Mouse (Mus musculus) neural tube, embryonic 15.5 days (tissue): ENCODE results near the gene Ctnna3. TPM values are rescaled to one million over a fixed set of nuclear protein-coding genes. Genes with fewer than 3 reads are reported as not detected.

ENCODE experiments used
- ATAC-seq: fragments of 200-750 bp; cut with Nextera tagmentation; 2 replicates; pipeline ENCODE4 v1.8.0; 2017; ENCODE audit warnings: mild to moderate bottlenecking, moderate TSS enrichment, moderate library complexity; ENCODE audit not compliant: low FRiP score
- H3K27ac ChIP-seq: fragments of 300-500 bp; sonication (generic); replicated peaks from 2 replicates; pipeline ENCODE4 v1.5.1; 2015; ENCODE audit warnings: mild to moderate bottlenecking, inconsistent platforms
- H3K27me3 ChIP-seq: fragments of 300-500 bp; sonication (generic); replicated peaks from 2 replicates; pipeline ENCODE4 v1.6.1; 2015; ENCODE audit warnings: inconsistent platforms
- H3K36me3 ChIP-seq: fragments of 300-500 bp; sonication (generic); 2 replicates; pipeline ENCODE4 v1.6.1; 2015; ENCODE audit warnings: inconsistent platforms
- H3K4me1 ChIP-seq: fragments of 300-500 bp; sonication (generic); 2 replicates; pipeline ENCODE4 v1.6.1; 2015; ENCODE audit warnings: inconsistent platforms
- H3K4me2 ChIP-seq: fragments of 300-500 bp; sonication (generic); 2 replicates; pipeline ENCODE4 v1.6.1; 2015; ENCODE audit warnings: inconsistent platforms, mild to moderate bottlenecking, moderate library complexity
- H3K4me3 ChIP-seq: fragments of 300-500 bp; sonication (generic); replicated peaks from 2 replicates; pipeline ENCODE4 v1.5.1; 2015; ENCODE audit warnings: mild to moderate bottlenecking, inconsistent platforms
- H3K9ac ChIP-seq: fragments of 300-500 bp; sonication (generic); replicated peaks from 2 replicates; pipeline ENCODE4 v1.6.1; 2015; ENCODE audit warnings: mild to moderate bottlenecking, inconsistent platforms
- H3K9me3 ChIP-seq: fragments of 300-500 bp; sonication (generic); replicated peaks from 2 replicates; pipeline ENCODE4 v1.6.1; 2016; ENCODE audit warnings: inconsistent platforms
- WGBS: fragments of 180-500 bp; shearing (Covaris S2); methylation state at CpG from one replicate; pipeline ENCODE4 v1.1.7; 2015; ENCODE audit warnings: mixed read lengths; 5-methylcytosine and 5-hydroxymethylcytosine counted together
- polyA plus RNA-seq: library from polyadenylated mRNA; unstranded; fragments of >200 nt; fragmentation: Nextera tagmentation; extraction: Ambion mirVana; gene quantifications from 2 replicates; pipeline ENCODE4 v1.2.1, GENCODE M21; 2015

The Ctnna3 gene
- polyA plus RNA-seq, 1 experiment from 2014 or later: 9.5 TPM

DNA sequence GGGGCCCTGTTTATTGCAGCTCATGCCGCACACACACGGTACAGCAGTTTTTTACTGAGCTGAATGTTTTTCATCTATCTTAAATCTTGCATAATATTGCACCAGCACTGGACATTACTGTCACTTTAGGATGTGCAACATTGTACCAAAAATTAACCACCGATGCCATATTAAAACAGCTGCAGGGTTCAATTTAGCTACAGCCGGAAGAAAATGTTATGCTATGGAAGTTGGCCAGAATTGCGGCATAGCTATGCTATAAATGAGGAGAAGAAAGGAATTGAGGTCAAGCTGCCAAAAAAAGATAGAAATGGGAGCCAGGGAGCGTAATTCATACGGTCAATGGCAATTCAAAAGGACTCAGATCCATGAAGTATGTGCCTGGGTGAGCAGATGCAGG, 611.3 kb downstream of the Ctnna3 start:
- Histone ChIP-seq H3K9me3 (no peaks in the 10 kb centered on the region), H3K4me3 (no peak overlapping the region), H3K4me2 (no peak overlapping the region), H3K9ac (no peak overlapping the region), H3K27me3 (no peaks in the 10 kb centered on the region), H3K27ac (no peak overlapping the region), H3K4me1 (peaks cover 13% of the 10 kb centered on the region), H3K36me3 (no peaks in the 10 kb centered on the region)
- no peak for ATAC-seq
- WGBS: 74% methylated on average over 7 of the region's 7 CpGs

DNA sequence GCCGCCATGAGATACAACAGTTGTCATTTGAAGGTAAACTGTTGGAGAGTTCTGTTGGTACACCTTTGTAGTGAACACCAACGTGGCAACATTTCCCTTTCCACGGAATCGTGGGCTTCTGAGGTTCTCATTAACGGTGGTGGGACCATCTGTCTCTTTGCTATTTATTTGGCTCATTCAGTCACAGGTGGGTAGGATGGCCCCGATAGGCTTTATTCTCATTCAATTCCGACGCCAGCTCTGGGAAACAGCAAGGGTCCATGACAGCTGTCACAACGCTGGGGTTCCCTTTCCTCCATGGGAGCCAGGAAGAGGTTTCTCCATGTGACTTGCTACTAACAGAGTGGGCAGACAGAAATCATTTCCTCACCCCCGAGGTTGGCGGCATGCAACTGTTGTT, 612.0 kb downstream of the Ctnna3 start:
- Histone ChIP-seq H3K36me3 (no peaks in the 10 kb centered on the region), H3K27ac (no peak overlapping the region)
- no peak; the same call in 1 of the 2 replicates for ATAC-seq

DNA sequence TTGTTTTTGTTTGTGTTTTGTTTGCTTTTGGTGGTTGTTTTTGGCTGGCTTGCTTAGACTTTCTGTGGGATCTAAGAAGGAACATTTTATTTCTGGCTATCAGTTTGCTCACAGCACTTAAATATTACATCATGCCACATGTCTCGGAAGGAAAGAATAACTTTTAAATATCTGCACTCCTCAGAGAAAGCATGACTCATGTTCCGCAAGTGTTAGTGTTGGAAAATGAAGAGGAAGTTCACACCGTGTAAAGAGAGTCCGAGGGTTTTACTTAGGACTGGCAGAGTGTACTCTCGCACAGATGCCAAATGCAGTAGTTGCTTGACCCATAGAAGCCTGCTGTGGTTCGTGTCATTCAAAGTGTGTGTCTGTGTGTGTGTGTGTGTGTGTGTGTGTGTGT, 619.3 kb downstream of the Ctnna3 start:
- no peak for ATAC-seq
- WGBS: 84% methylated on average over 6 of the region's 6 CpGs
- Histone ChIP-seq H3K36me3 (no peaks in the 10 kb centered on the region), H3K27ac (no peak overlapping the region), H3K9ac (no peak overlapping the region), H3K4me1 (peaks cover 4% of the 10 kb centered on the region; the same call in 1 of the 2 replicates), H3K4me3 (no peak overlapping the region), H3K4me2 (no peak overlapping the region), H3K9me3 (no peaks in the 10 kb centered on the region), H3K27me3 (no peaks in the 10 kb centered on the region)

More for the DNA sequence above, 612.0 kb downstream of the Ctnna3 start:
- Histone ChIP-seq H3K9me3 (no peaks in the 10 kb centered on the region), H3K4me2 (no peak overlapping the region), H3K4me3 (no peak overlapping the region), H3K4me1 (peaks cover 13% of the 10 kb centered on the region), H3K27me3 (no peaks in the 10 kb centered on the region), H3K9ac (no peak overlapping the region)
- WGBS: 67% methylated on average over 11 of the region's 11 CpGs

DNA sequence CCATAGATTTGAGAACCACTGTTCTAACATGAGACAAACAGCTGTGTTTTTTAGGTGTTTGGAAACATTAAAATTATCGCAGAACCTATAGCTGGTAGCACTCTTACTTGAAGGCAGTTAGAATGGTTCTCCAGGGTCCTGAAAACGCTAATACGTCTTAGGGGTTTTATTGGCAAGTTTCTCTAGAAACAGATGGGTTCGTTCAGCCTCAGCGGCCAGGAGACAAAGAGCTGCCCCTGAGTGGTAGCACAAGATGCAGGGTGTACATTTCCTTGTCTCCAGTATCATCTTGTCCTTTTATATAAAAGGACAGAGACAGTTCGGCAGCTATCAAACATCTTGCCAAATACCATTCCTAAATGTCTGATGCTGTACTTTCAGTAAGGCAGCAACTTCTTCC, 620.0 kb downstream of the Ctnna3 start:
- H3K9ac ChIP-seq: no peak overlapping the region
- H3K36me3 ChIP-seq: no peaks in the 10 kb centered on the region
- H3K9me3 ChIP-seq: no peaks in the 10 kb centered on the region
- H3K27me3 ChIP-seq: no peaks in the 10 kb centered on the region
- H3K4me2 ChIP-seq: no peak overlapping the region
- no peak for ATAC-seq
- WGBS: 42% methylated on average over 6 of the region's 6 CpGs
- H3K27ac ChIP-seq: no peak overlapping the region
- no peak overlapping the region for H3K4me3 ChIP-seq
- H3K4me1 ChIP-seq: peaks cover 4% of the 10 kb centered on the region; the same call in 1 of the 2 replicates

DNA sequence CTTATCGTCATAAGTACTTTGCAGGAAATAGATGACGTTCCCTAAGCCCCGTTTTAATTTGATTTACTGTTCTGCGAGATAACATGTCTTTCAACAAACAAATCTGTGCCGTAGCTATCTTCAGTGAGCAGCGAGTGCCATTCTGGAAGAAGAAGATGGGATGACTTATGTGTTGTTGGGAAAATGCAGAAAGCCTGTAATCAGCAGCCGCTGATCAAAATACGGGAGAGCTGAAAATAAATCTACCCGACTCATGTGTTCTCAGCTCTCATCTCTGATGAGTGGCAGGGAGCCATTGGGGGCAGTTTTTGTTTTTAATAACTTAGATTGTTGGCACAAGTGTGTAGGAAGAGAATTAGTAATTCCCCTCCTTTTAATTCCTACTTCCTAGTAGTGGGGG, 633.8 kb downstream of the Ctnna3 start:
- H3K4me2 ChIP-seq: no peak overlapping the region
- no peak overlapping the region for H3K9ac ChIP-seq
- no peak for ATAC-seq
- no peak overlapping the region for H3K27ac ChIP-seq
- H3K4me3 ChIP-seq: no peak overlapping the region
- WGBS: 84% methylated on average over 9 of the region's 9 CpGs
- H3K27me3 ChIP-seq: no peaks in the 10 kb centered on the region
- no peaks in the 10 kb centered on the region for H3K9me3 ChIP-seq
- no peaks in the 10 kb centered on the region for H3K4me1 ChIP-seq
- no peaks in the 10 kb centered on the region for H3K36me3 ChIP-seq

DNA sequence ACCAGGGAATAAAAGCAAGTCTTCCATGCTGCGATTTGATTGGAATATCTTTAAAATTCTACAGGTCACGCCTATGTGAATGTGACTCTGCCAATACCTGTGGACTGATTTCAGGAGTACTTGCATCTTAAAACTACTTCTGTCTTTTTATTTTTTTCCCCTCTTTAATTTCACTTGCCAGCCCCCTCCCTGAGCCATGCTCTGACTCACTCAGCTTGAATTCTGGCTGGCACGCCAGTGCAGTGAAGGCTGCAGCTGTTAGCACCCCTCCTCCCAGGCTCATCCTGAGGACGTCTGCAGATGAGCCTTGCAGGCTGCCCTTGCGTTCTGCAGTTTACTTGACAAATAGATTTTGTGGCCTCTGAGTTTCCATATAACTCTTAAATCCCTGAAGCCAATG, 646.0 kb downstream of the Ctnna3 start:
- H3K36me3 ChIP-seq: no peaks in the 10 kb centered on the region
- peaks cover 20% of the 10 kb centered on the region for H3K4me1 ChIP-seq
- H3K27ac ChIP-seq: peak overlapping the region; percentile 15; the same call in 1 of the 2 replicates
- H3K27me3 ChIP-seq: no peaks in the 10 kb centered on the region
- no peak overlapping the region for H3K4me3 ChIP-seq
- peak overlapping the region; percentile 28 for H3K4me2 ChIP-seq
- WGBS: 11% methylated on average over 5 of the region's 5 CpGs
- no peaks in the 10 kb centered on the region for H3K9me3 ChIP-seq
- peak; percentile 81; the same call in 1 of the 2 replicates for ATAC-seq
- no peak overlapping the region for H3K9ac ChIP-seq

DNA sequence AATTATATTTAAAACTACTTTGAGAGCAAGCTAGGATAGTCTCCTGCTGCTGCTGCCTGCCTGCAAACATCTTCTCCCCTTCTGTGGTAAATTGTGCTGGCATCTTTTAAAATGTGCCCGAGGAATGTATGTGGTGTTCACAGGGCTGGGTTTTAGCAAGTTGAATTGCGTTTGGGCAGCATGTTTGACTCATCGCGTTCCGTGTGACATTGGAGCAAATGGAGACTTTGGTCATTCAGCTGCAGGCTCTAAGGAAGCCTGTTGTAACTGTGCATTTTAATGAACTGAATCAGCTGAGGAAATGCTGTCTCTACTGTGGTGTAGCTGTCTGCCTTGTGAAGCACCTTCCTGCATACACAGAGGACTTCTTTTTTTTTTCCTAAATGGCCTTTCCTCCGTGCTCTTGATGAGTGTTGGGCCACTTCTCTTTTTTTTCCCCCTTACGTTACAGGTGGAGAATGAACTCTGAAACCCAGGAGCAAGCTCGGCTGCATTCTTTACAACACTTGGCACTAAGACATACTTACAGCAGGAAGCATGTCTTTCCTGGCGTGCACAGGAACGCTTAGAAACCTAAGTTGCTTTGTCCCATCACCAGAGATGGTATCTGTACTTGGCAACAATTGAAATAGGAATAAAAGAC, 646.6 kb downstream of the Ctnna3 start:
- H3K27ac ChIP-seq: peak overlapping the region; percentile 15; the same call in 1 of the 2 replicates
- ATAC-seq: no peak
- H3K27me3 ChIP-seq: no peaks in the 10 kb centered on the region
- H3K4me3 ChIP-seq: no peak overlapping the region
- H3K9me3 ChIP-seq: no peaks in the 10 kb centered on the region
- WGBS: 41% methylated on average over 10 of the region's 10 CpGs
- no peak overlapping the region for H3K9ac ChIP-seq
- H3K4me1 ChIP-seq: peaks cover 20% of the 10 kb centered on the region
- H3K4me2 ChIP-seq: peak overlapping the region; percentile 28
- H3K36me3 ChIP-seq: no peaks in the 10 kb centered on the region

DNA sequence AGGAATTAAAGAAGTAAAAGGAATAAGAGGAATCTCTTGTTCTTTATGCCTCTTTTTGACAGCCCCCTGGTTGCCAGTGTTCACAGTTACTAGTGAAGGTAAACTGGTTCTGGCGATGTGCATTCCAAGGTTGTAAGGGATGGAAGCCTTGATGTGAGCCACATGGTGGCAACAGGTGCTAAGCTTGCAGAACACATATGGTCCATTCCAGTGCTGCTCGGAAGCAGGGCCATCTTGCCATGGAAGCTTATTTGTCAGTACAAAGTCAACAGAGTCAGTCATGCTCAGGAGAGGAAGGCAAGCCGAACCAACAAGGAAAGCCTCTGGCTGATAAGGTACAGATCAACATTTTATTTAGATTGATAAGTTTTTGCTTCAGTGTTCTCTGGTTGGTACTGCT, 652.4 kb downstream of the Ctnna3 start:
- Histone ChIP-seq H3K4me3 (no peak overlapping the region), H3K27ac (no peak overlapping the region), H3K9ac (no peak overlapping the region), H3K27me3 (no peaks in the 10 kb centered on the region), H3K4me2 (no peak overlapping the region), H3K9me3 (no peaks in the 10 kb centered on the region), H3K4me1 (peaks cover 28% of the 10 kb centered on the region), H3K36me3 (no peaks in the 10 kb centered on the region)
- 84% methylated on average over 3 of the region's 3 CpGs for WGBS
- ATAC-seq: no peak

DNA sequence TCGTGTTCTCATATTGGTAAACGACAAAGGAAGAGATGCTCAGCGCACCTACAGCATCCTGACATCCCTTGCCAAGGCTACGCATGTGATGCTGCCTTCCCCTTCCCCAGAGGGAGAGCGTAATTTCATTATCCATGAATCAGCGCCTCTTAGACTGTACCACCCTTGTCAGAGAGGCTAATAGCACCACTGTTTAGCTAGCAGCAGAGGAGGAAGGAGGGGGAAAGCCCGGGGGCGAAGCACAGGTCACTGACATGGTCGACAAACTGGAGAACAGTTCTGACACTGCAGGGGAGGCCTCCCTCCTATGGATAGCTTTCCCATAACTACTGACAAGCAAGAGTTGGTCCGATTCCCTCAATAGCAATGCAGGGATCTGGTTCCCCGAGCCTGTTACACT, 653.9 kb downstream of the Ctnna3 start:
- 35% methylated on average over 11 of the region's 11 CpGs for WGBS
- no peaks in the 10 kb centered on the region for H3K9me3 ChIP-seq
- peak overlapping the region; percentile 23 for H3K4me3 ChIP-seq
- peaks cover 38% of the 10 kb centered on the region for H3K4me1 ChIP-seq
- 0 out of 2 replicates have a peak overlapping the region, but pooled peaks have one; percentile 1 for H3K9ac ChIP-seq
- no peaks in the 10 kb centered on the region for H3K27me3 ChIP-seq
- H3K36me3 ChIP-seq: no peaks in the 10 kb centered on the region
- no peak for ATAC-seq
- H3K4me2 ChIP-seq: peak overlapping the region; percentile 76
- no peak overlapping the region; the same call in 1 of the 2 replicates for H3K27ac ChIP-seq

DNA sequence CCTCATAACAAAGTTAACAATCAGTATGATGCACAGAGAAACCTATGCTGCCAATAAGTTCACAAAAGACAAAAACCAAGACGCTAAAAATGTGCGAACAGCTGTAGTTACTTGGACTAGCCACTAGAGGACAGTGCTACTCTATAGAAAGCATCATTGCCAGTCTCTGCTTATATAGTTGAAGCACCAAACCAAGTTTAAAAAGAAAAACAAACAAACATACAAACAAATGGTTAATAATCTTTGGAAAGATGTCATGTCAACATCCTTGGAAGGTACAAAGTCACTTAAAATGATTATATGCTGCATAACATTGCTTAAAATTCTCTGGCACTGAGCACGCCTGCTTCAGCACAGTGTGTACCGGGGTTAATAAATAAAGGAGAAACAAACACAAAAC, 654.6 kb downstream of the Ctnna3 start:
- Histone ChIP-seq H3K4me3 (peak overlapping the region; percentile 30), H3K27me3 (no peaks in the 10 kb centered on the region), H3K27ac (no peak overlapping the region), H3K4me2 (peak overlapping the region; percentile 76), H3K36me3 (no peaks in the 10 kb centered on the region), H3K9ac (0 out of 2 replicates have a peak overlapping the region, but pooled peaks have one; percentile 1), H3K4me1 (peaks cover 41% of the 10 kb centered on the region), H3K9me3 (no peaks in the 10 kb centered on the region)
- WGBS: 31% methylated on average over 4 of the region's 4 CpGs
- ATAC-seq: no peak

DNA sequence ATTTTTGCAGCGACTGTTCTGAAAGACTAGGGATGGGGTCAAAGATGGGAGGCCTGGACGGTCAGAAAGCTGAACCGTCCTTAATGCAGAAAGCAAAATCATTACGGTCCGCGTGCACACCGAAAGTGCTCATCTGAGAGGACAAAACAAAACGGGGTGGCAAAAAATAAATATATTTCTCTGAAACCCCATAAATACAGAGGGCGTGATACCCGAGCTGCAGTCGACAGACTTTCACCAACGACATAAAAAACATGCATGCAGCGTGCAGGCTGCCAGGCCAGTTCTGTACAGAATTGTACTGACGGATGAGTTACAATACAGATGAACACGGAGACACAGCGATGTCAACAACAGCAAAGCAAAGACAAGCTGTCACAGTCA, 656.3 kb downstream of the Ctnna3 start:
- Histone ChIP-seq H3K27ac (peak overlapping the region; percentile 48; the same call in 1 of the 2 replicates), H3K4me2 (peak overlapping the region; percentile 76), H3K4me3 (peak overlapping the region; percentile 59), H3K36me3 (no peaks in the 10 kb centered on the region), H3K27me3 (no peaks in the 10 kb centered on the region), H3K9ac (peak overlapping the region; percentile 66), H3K9me3 (no peaks in the 10 kb centered on the region), H3K4me1 (peaks cover 41% of the 10 kb centered on the region)
- 43% methylated on average over 16 of the region's 16 CpGs for WGBS
- ATAC-seq: no peak

DNA sequence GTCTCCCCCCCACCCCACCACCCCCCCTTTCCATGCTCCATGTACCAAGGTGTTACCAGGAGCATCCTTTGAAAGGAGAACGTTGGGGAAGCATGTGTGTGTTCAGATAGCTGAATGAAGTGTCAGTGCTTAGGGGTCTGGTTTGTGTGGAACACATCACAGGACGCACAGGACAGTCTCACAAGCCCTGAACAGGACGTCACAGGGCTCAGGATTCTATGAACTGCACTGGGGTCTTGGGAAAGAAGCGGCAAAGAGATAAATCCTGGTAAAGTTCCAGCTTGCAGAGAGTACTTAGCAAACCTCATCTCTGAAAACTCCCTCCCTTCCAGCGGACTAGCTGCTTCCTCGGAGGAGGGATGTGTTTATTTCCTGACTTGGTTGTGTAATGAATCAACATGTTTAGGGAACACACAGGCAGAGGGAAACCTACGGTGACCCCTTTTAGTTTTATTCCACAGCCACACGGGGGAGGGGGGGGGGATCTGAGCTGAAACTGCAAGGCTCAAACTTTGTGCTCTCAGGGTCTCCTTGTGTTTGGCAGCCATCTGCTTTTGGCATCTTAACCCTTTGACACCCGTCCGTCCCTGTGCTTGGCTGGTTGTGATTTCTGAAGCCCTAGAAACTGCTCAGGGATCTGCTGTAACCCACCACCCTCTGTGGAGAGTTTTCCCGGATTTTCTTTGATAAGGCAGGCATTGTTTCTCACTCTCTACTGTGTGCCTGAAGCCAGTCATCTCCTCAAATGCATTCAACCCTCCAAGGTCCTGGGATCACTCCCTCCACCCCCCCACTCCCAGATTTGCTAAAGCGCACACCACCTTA, 656.9 kb downstream of the Ctnna3 start:
- 3% methylated on average over 12 of the region's 12 CpGs for WGBS
- H3K4me3 ChIP-seq: peak overlapping the region; percentile 59
- peak overlapping the region; percentile 48; the same call in 1 of the 2 replicates for H3K27ac ChIP-seq
- H3K9ac ChIP-seq: peak overlapping the region; percentile 66
- no peaks in the 10 kb centered on the region for H3K27me3 ChIP-seq
- no peak for ATAC-seq
- H3K4me2 ChIP-seq: peak overlapping the region; percentile 76
- no peaks in the 10 kb centered on the region for H3K36me3 ChIP-seq
- H3K4me1 ChIP-seq: peaks cover 41% of the 10 kb centered on the region
- no peaks in the 10 kb centered on the region for H3K9me3 ChIP-seq
